Mouse (Mus musculus) erythroblast, embryonic 14.5 days (primary cell): ENCODE measurements around the gene Zzef1.

Source experiments
- GATA1 ChIP-seq: IDR thresholded peaks from 2 replicates; pipeline ENCODE4 v1.6.1; 2012; ENCODE audit warnings: low read length, inconsistent platforms, mixed read lengths
- TAL1 ChIP-seq: IDR thresholded peaks from 3 replicates; pipeline ENCODE4 v1.6.1; 2012; ENCODE audit warnings: low read length, inconsistent platforms, mixed read lengths

DNA sequence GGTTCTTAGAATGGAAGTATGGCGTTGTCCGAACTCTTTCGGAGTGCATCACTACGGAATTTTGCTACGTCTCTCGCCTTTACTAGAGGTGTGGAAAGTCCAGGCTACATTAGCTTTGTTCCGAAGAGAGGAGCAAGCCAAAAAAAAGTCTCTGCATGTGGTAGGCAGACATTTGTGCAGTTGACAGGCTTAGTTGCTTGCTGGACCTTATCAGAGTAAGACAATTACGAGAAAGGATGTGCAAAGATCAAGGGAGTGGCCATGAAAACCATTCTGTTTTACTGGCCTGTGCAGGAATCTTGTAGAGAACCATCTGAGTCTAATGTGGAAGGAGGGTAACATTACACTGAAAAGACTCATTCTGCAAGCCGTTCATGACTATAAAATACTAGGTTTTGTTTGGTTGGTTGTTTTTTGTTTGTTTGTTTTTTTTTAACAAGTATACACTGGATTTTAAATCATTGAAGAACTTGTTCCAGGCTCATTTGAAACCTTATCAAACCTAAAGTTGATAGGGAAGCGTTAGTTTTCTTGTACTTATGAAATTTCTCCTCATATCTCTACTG, 830 bp downstream of the Zzef1 start:
- no peak for TF ChIP-seq TAL1
- no peak for TF ChIP-seq GATA1
